Mouse (Mus musculus) urinary bladder, postnatal 14 days (tissue): ENCODE measurements around the gene Lcn12.

ENCODE experiments used
- DNase-seq: peaks from one replicate; pipeline ENCODE4 v3.0.0; 2021; ENCODE audit warnings: low spot score

The Lcn12 gene

GRCm38 (mm10) chr2:25493476-25493961 is at the start of gene Lcn12:
Lcn12 (minus strand) TSS chr2:25493911.
- DNase-seq: peak; percentile 42

- DNase-seq: no peak
These were observed 48.1 kb upstream of the Lcn12 start for GRCm38 (mm10) chr2:25541644-25542367.

- DNase-seq: no peak
These were observed 46.8 kb upstream of the Lcn12 start for GRCm38 (mm10) chr2:25540541-25540948.

GRCm38 (mm10) chr2:25536531-25536930 is 42.8 kb upstream of the Lcn12 start:
- DNase-seq: no peak

- no peak for DNase-seq
These were observed 41.1 kb upstream of the Lcn12 start for GRCm38 (mm10) chr2:25534866-25535182.

GRCm38 (mm10) chr2:25534178-25534865 is 40.6 kb upstream of the Lcn12 start:
- peak; percentile 51 for DNase-seq

GRCm38 (mm10) chr2:25533707-25534106 is 40.0 kb upstream of the Lcn12 start:
- DNase-seq: no peak

- no peak for DNase-seq
These were observed 33.0 kb upstream of the Lcn12 start for GRCm38 (mm10) chr2:25526510-25527302.

- DNase-seq: no peak
These were observed 16.2 kb upstream of the Lcn12 start for GRCm38 (mm10) chr2:25509912-25510311.

GRCm38 (mm10) chr2:25506964-25507363 is 13.3 kb upstream of the Lcn12 start:
- DNase-seq: no peak

- no peak for DNase-seq
These were observed 12.1 kb upstream of the Lcn12 start for GRCm38 (mm10) chr2:25505860-25506259.

GRCm38 (mm10) chr2:25505000-25505399 is 11.3 kb upstream of the Lcn12 start:
- DNase-seq: no peak

GRCm38 (mm10) chr2:25504538-25504937 is 10.8 kb upstream of the Lcn12 start:
- no peak for DNase-seq

GRCm38 (mm10) chr2:25502726-25503125 is 9.0 kb upstream of the Lcn12 start:
- DNase-seq: no peak

- DNase-seq: no peak
These were observed 8.1 kb upstream of the Lcn12 start, which contains the start of gene C8g for GRCm38 (mm10) chr2:25501593-25502486. C8g (minus strand) TSS chr2:25501719.

- peak; percentile 89 for DNase-seq
These were observed 7.1 kb upstream of the Lcn12 start, which contains the start of gene Fbxw5 for GRCm38 (mm10) chr2:25500576-25501405. Fbxw5 (plus strand) TSS chr2:25500750.

GRCm38 (mm10) chr2:25500071-25500575 is 6.4 kb upstream of the Lcn12 start:
- no peak for DNase-seq

- no peak for DNase-seq
These were observed 5.1 kb upstream of the Lcn12 start for GRCm38 (mm10) chr2:25498622-25499478.

- DNase-seq: no peak
These were observed 4.3 kb upstream of the Lcn12 start for GRCm38 (mm10) chr2:25497846-25498575.
